Mouse (Mus musculus): ENCODE results near the gene B3gnt2. TPM values are rescaled to one million over a fixed set of nuclear protein-coding genes. Genes with fewer than 3 reads are reported as not detected.

B3gnt2 gene
- polyA plus RNA-seq, 1 experiment from 2014 or later = 1.9 TPM

- Histone ChIP-seq H3K9me3 (no peaks in the 10 kb centered on the region), H3K27me3 (no peaks in the 10 kb centered on the region), H3K4me3 (replicated peaks) (no peak overlapping the region), H3K9ac (replicated peaks) (no peak overlapping the region), H3K27ac (no peak overlapping the region), H3K4me1 (replicated peaks) (no peaks in the 10 kb centered on the region), H3K4me2 (replicated peaks) (no peak overlapping the region), H3K36me3 (no peaks in the 10 kb centered on the region)
- WGBS = 33% methylated on average over 9 of the region's 9 CpGs
- ATAC-seq = no peak
These were observed 60.8 kb downstream of the B3gnt2 start for GRCm38 (mm10) chr11:22799987-22800424.

GRCm38 (mm10) chr11:22798916-22799315, 61.8 kb downstream of the B3gnt2 start:
- Histone ChIP-seq H3K36me3 (no peaks in the 10 kb centered on the region), H3K4me3 (replicated peaks) (no peak overlapping the region), H3K9me3 (no peaks in the 10 kb centered on the region), H3K27ac (no peak overlapping the region), H3K9ac (replicated peaks) (no peak overlapping the region), H3K4me2 (replicated peaks) (no peak overlapping the region), H3K4me1 (replicated peaks) (no peaks in the 10 kb centered on the region), H3K27me3 (no peaks in the 10 kb centered on the region)
- no peak for ATAC-seq
- 70% methylated on average over 5 of the region's 5 CpGs for WGBS

- ATAC-seq = no peak
- Histone ChIP-seq H3K9ac (replicated peaks) (no peak overlapping the region), H3K27me3 (no peaks in the 10 kb centered on the region), H3K4me2 (replicated peaks) (no peak overlapping the region), H3K36me3 (no peaks in the 10 kb centered on the region), H3K4me1 (replicated peaks) (no peaks in the 10 kb centered on the region), H3K27ac (no peak overlapping the region), H3K9me3 (no peaks in the 10 kb centered on the region), H3K4me3 (replicated peaks) (no peak overlapping the region)
- WGBS = 96% methylated on average over 1 of the region's 1 CpGs
These were observed 66.0 kb downstream of the B3gnt2 start for GRCm38 (mm10) chr11:22794734-22795133.

- Histone ChIP-seq H3K4me3 (replicated peaks) (no peak overlapping the region), H3K36me3 (no peaks in the 10 kb centered on the region), H3K27ac (no peak overlapping the region), H3K4me2 (replicated peaks) (no peak overlapping the region), H3K9ac (replicated peaks) (no peak overlapping the region), H3K27me3 (no peaks in the 10 kb centered on the region), H3K4me1 (replicated peaks) (no peaks in the 10 kb centered on the region), H3K9me3 (no peaks in the 10 kb centered on the region; the same call in 1 of the 2 replicates)
- WGBS = 88% methylated on average over 1 of the region's 1 CpGs
- ATAC-seq = no peak
These were observed 66.9 kb downstream of the B3gnt2 start for GRCm38 (mm10) chr11:22793881-22794203.

- Histone ChIP-seq H3K36me3 (no peaks in the 10 kb centered on the region), H3K4me1 (replicated peaks) (no peaks in the 10 kb centered on the region), H3K9ac (replicated peaks) (no peak overlapping the region), H3K27me3 (no peaks in the 10 kb centered on the region), H3K4me2 (replicated peaks) (no peak overlapping the region), H3K9me3 (no peaks in the 10 kb centered on the region; the same call in 1 of the 2 replicates), H3K4me3 (replicated peaks) (no peak overlapping the region), H3K27ac (no peak overlapping the region)
- no peak for ATAC-seq
- 85% methylated on average over 3 of the region's 3 CpGs for WGBS
These were observed 67.4 kb downstream of the B3gnt2 start for GRCm38 (mm10) chr11:22793176-22793880.

GRCm38 (mm10) chr11:22792149-22792548, 68.6 kb downstream of the B3gnt2 start:
- no peak for ATAC-seq
- H3K27ac ChIP-seq = no peak overlapping the region
- H3K4me2 ChIP-seq (replicated peaks) = no peak overlapping the region
- 98% methylated on average over 1 of the region's 1 CpGs for WGBS
- H3K9ac ChIP-seq (replicated peaks) = no peak overlapping the region
- H3K9me3 ChIP-seq = no peaks in the 10 kb centered on the region; the same call in 1 of the 2 replicates
- H3K36me3 ChIP-seq = no peaks in the 10 kb centered on the region
- no peaks in the 10 kb centered on the region for H3K27me3 ChIP-seq
- H3K4me1 ChIP-seq (replicated peaks) = no peaks in the 10 kb centered on the region
- no peak overlapping the region for H3K4me3 ChIP-seq (replicated peaks)

GRCm38 (mm10) chr11:22791726-22792125, 69.0 kb downstream of the B3gnt2 start:
- no peak for ATAC-seq
- no peak overlapping the region for H3K4me2 ChIP-seq (replicated peaks)
- H3K4me1 ChIP-seq (replicated peaks) = no peaks in the 10 kb centered on the region
- H3K27me3 ChIP-seq = no peaks in the 10 kb centered on the region
- no peaks in the 10 kb centered on the region for H3K36me3 ChIP-seq
- WGBS = 86% methylated on average over 5 of the region's 5 CpGs
- H3K9me3 ChIP-seq = no peaks in the 10 kb centered on the region; the same call in 1 of the 2 replicates
- no peak overlapping the region for H3K27ac ChIP-seq
- H3K9ac ChIP-seq (replicated peaks) = no peak overlapping the region
- H3K4me3 ChIP-seq (replicated peaks) = no peak overlapping the region

DNA sequence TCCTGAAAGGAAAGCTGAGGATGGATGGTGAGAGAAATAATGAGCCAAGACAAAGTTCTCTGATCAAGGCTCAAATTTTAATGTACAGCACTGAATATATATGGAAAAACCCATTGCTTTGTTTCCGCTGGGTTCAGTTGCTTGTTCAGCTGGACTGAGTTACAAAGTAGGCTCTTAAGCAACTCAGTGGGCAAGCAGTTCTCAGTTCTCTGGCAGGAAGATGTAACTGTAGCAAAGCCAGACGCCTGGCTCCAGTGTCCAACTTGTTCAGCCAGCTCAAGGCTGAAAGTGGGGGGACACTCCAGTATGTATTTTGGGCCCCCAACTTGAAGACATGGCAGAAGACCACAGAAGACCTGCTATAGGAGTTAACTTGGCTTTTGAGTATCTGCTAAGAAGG, 72.9 kb downstream of the B3gnt2 start:
- no peak overlapping the region for H3K9ac ChIP-seq (replicated peaks)
- H3K4me1 ChIP-seq (replicated peaks) = no peaks in the 10 kb centered on the region
- H3K4me2 ChIP-seq (replicated peaks) = no peak overlapping the region
- H3K9me3 ChIP-seq = no peaks in the 10 kb centered on the region; the same call in 1 of the 2 replicates
- H3K4me3 ChIP-seq (replicated peaks) = no peak overlapping the region
- H3K27ac ChIP-seq = no peak overlapping the region
- no peaks in the 10 kb centered on the region for H3K27me3 ChIP-seq
- no peak for ATAC-seq
- no peaks in the 10 kb centered on the region for H3K36me3 ChIP-seq
- WGBS = 86% methylated on average over 2 of the region's 2 CpGs

- Histone ChIP-seq H3K4me1 (replicated peaks) (no peaks in the 10 kb centered on the region), H3K27ac (no peak overlapping the region), H3K9ac (replicated peaks) (no peak overlapping the region), H3K9me3 (no peaks in the 10 kb centered on the region; the same call in 1 of the 2 replicates), H3K36me3 (no peaks in the 10 kb centered on the region), H3K27me3 (no peaks in the 10 kb centered on the region), H3K4me2 (replicated peaks) (no peak overlapping the region), H3K4me3 (replicated peaks) (no peak overlapping the region)
- ATAC-seq = no peak
- WGBS = 88% methylated on average over 3 of the region's 3 CpGs
These were observed 76.3 kb downstream of the B3gnt2 start for GRCm38 (mm10) chr11:22784477-22784876.

DNA sequence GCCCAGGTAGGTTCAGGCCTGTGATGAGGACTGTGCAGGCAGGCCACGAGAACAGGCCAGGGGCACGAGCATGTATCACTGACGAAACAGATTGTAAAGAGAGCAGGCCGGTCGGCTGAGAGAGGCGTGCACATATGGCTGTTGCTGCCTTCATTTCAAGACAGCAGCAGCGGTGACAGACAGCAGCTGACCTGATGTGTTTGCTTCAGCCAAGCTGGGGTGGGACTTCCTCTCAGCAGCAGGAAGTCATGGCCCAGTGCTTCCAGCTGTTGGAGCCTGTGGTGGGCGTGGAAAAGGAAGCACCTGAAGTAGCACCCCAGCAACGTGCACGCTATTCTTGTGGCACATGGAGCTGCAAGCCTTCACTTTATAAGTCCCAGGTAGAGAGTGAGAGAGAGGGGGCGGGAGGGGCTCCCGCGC, 78.0 kb downstream of the B3gnt2 start:
- 70% methylated on average over 13 of the region's 13 CpGs for WGBS
- Histone ChIP-seq H3K9me3 (no peaks in the 10 kb centered on the region), H3K27me3 (no peaks in the 10 kb centered on the region), H3K4me1 (replicated peaks) (no peaks in the 10 kb centered on the region), H3K27ac (no peak overlapping the region), H3K4me3 (replicated peaks) (no peak overlapping the region), H3K9ac (replicated peaks) (no peak overlapping the region), H3K4me2 (replicated peaks) (no peak overlapping the region), H3K36me3 (no peaks in the 10 kb centered on the region)
- ATAC-seq = no peak

DNA sequence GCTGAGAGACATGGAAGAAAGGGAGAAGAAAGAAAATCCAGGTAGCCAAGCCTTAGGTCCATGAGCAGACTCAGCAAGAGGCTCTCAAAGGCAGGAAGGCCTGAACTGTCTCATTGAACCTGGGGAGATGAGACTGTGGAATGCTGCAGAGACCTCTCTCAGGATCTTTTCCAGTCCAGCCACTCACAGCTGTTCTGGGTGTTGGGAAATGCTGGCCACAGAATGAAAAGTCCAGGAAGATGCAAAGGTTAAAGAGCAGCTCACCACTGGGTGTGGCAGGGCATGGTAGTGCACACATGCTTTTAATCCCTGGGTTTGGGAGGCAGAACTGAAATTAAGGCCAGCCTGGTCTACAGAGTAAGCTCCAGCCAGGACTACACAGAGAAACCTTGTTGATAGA, 79.6 kb downstream of the B3gnt2 start:
- H3K9me3 ChIP-seq = no peaks in the 10 kb centered on the region
- no peak overlapping the region for H3K4me2 ChIP-seq (replicated peaks)
- no peaks in the 10 kb centered on the region for H3K27me3 ChIP-seq
- no peak overlapping the region for H3K4me3 ChIP-seq (replicated peaks)
- no peak overlapping the region for H3K9ac ChIP-seq (replicated peaks)
- ATAC-seq = no peak
- no peaks in the 10 kb centered on the region for H3K36me3 ChIP-seq
- no peak overlapping the region for H3K27ac ChIP-seq
- H3K4me1 ChIP-seq (replicated peaks) = no peaks in the 10 kb centered on the region

- no peak for ATAC-seq
- Histone ChIP-seq H3K4me3 (replicated peaks) (no peak overlapping the region), H3K9ac (replicated peaks) (no peak overlapping the region), H3K27me3 (no peaks in the 10 kb centered on the region), H3K4me1 (replicated peaks) (no peaks in the 10 kb centered on the region), H3K27ac (no peak overlapping the region), H3K9me3 (no peaks in the 10 kb centered on the region), H3K4me2 (replicated peaks) (no peak overlapping the region), H3K36me3 (no peaks in the 10 kb centered on the region)
- 96% methylated on average over 2 of the region's 2 CpGs for WGBS
These were observed 80.0 kb downstream of the B3gnt2 start for GRCm38 (mm10) chr11:22780761-22781160.

Measured in midbrain, embryonic 13.5 days (tissue).